Mouse (Mus musculus) gastrocnemius, adult 18-20 months (tissue): Measurements from ENCODE around the gene Fkbp15. TPM values are rescaled to one million over a fixed set of nuclear protein-coding genes. Genes with fewer than 3 reads are reported as not detected.
"Not testable (repeated sequence)": the region's sequence is repeated elsewhere in the genome, so short reads cannot be mapped to it uniquely, and the experiment has no call there.

ENCODE experiments used
- DNase-seq: peaks from one replicate; pipeline ENCODE4 v3.0.0; 2021; ENCODE audit warnings: low spot score
- total RNA-seq, 2 experiments: library from RNA; stranded (reverse); gene quantifications; 2 replicates each; pipeline ENCODE4 v1.2.3; 2021

The Fkbp15 gene
- total RNA-seq, 2 experiments from 2014 or later = 11.5 to 11.6 TPM

GRCm38 (mm10) chr4:62282969-62283368 is 77.4 kb downstream of the Fkbp15 start:
- no peak for DNase-seq

GRCm38 (mm10) chr4:62281319-62281718 is 79.0 kb downstream of the Fkbp15 start:
- DNase-seq = no peak

- DNase-seq = no peak
These were observed 82.3 kb downstream of the Fkbp15 start for GRCm38 (mm10) chr4:62278081-62278480.

- DNase-seq = no peak
These were observed 83.1 kb downstream of the Fkbp15 start for GRCm38 (mm10) chr4:62277222-62277621.

DNA sequence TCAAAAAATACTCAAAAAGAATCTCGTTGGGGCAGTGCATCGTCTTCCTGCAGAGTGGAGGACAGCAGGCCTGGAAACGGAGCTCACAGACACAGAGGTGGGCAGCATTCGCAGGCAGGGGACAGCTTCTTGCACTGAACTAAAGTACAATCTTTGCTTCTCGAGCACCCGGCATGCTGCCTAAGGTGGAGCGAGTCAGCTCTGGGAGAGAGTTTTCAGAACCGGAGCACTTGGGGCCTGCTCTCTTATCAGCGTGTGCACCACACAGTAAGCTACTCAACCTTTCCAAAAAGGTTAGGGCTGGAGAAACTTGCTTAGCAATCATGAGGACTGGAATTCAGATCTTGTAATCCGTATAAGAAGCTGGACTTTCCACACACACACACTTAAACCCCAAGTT is 83.7 kb downstream of the Fkbp15 start:
- no peak for DNase-seq

DNA sequence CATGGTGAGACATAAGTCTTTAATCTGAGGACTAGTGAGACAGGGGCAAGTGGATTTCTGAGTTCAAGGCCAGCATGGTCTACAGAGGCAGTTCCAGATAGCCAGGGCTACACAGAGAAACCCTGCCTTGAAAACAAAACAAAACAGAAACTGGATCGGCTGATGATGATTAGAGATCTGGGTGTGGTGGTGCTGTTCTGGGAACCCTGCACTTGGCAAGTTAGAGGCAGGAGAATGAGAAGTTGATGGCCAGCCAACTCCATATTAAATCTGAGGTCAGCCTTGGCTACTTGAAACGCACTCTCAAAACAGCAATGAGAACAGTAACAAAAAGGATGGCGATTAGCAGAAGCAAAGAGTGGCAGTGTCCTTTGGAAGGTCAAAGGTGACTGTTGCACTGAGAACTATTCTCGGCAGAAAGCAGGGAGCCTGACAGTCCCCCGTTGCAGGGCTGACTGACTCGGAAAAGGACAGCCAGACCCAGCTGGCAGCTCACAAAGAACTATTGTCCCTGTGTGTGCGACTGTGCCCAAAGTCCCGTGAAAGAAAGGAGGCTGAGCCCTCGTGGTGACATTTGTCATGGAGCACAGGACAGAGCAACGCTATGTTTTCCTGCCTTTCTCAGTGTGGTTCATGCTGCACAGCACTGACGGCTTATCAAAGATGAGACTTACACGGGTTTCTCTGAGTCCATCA is 85.4 kb downstream of the Fkbp15 start:
- peak; percentile 50 for DNase-seq

GRCm38 (mm10) chr4:62273916-62274315 is 86.4 kb downstream of the Fkbp15 start:
- no peak for DNase-seq

DNA sequence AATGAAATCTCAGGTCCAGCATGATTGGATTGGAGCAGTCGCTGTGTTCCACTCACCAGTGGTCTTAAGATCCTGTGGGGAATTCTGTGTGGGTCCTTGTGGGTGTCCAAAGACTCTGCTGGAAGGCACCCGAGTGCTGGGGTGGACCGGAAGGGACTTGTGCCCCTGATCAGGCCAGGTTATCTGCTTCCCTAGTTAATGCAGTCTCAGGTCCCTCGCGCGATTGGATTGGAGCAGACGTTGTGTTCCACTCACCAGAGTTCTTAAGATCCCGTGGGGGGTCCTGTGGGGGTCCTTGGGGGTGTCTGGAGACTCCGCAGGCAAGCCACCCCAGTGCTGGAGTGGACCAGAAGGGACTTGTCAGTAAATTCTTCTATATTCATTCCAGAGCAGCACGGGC is 87.7 kb downstream of the Fkbp15 start:
- DNase-seq = no peak

DNA sequence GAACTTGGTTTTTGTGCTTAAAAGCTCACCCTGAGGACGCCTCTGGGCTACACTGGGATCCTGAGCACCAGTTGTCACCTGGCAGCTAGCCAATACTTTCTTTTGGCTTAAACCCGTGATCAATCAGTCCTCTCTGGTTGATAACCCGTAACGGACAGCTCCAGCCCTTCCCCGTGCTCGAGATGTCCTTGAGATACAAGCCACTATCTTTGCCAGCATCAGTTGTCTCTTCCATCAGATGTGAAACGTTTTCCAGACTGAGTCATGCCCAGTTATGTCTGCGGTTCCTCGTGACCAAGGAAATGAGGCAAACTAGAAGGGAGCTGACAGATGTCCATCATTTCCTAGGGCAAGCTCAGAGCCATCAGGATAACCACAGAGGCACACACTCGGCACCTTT is 93.2 kb downstream of the Fkbp15 start:
- no peak for DNase-seq

- not testable (repeated sequence) for DNase-seq
These were observed 94.3 kb downstream of the Fkbp15 start for GRCm38 (mm10) chr4:62266016-62266415.

DNA sequence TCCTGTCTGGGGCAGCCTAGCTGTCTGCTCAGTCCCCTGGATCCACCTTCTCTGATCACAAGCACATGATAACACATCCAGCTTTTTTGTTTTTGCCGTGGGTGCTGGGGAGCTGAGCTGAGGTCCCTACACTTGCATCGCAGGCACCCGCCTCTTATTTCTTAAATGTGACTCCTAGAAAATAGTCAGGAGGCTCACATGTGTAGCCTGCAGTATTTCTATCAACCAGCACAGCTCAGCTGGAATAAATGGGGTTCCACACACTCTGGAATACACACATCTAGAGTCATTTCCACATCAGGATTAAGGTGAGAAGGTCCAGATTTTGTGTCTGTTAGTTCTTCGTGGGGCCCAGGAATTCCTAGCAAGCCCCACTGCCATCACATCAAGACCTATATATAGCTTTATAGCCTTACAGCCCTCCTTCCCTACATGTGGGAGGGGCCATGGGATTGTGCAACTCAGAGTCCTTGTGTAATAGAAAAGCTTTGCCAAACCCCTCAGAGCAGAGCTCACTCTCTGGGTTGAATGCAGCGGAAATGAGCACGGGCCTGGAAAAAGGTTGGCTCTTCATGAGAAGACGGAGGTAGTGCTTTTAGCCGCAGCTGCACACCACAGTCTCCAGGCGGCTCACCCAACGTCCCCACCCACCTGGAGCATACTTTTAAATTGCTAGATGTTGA is 95.1 kb downstream of the Fkbp15 start:
- peak; percentile 20 for DNase-seq

DNA sequence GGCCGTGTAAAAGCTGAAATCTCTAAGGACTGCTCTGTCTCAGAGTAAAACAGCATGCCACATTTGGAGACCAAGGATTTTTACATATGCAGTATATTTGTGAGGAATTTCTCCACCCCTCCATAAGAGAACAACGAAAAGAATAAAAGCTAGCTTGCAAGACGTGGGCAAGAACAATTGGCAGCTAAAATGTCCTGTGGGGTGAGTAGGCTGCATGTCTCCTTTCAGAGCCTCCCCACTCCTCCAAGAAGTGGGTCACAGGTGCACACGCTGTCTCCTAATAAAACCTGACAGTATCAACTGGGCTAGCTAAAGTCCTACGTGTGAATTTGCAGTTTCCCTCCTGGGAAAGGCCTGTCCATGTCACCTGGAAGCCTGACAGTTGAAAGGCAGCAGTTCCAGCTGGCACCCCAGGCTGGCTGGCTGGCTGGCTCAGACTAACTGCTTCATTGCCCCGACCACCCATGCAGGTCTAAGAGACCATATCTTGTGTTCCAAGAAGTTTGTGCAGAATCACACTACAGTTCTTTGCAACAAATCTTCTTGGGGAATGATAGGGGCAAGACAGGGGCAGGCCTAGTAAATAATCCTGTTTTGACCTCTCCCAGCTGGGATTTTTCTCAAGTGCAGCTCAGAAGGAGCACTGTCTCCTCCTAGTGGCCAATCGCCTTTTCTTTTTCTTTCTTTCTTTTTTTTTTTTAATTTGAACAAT is 97.1 kb downstream of the Fkbp15 start:
- peak; percentile 38 for DNase-seq

DNA sequence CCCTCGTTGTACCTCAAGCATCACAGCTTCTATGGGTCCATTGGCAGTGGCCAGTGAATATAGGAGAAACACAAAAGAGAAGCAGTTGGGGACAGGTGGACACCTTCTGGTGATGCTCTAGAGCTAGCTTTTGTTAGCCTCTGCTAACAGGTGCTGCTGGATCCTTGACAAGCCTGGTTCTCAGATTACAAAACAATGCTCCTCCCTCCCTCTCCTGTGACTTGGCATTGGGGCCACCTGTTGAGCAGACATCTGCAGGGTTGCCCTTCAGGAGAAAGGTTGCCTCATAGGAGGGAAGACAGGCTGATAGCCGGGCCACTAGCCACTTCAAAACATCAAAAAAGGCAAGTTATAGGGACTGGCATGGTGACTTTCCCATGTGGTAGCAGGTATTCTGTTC is 98.1 kb downstream of the Fkbp15 start, which contains the start of gene Slc31a2:
Gene Slc31a2 (plus strand): TSS at position 287 of the 400 bp plus-strand sequence.
- no peak for DNase-seq

DNA sequence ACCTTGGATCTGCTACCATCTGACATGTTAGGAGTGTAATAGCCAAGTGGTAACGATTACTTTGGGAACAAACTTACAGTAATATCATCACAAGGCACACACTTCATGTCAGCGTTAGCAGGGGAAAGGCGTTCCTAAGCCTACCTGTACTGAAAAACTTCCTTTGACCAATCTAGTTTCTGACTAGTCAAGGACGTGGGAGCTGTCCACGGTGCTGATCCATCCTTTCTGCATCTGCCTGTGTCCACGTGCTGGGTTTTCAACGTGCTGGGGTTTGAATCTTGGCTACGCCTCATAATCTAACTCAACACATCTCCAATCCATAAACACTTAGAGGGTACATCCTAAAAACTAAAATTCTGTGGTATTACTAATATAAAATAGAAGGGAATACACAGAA is 103.4 kb downstream of the Fkbp15 start:
- DNase-seq = no peak

GRCm38 (mm10) chr4:62254551-62254950 is 105.8 kb downstream of the Fkbp15 start:
- no peak for DNase-seq

GRCm38 (mm10) chr4:62251776-62252175 is 108.6 kb downstream of the Fkbp15 start:
- no peak for DNase-seq

DNA sequence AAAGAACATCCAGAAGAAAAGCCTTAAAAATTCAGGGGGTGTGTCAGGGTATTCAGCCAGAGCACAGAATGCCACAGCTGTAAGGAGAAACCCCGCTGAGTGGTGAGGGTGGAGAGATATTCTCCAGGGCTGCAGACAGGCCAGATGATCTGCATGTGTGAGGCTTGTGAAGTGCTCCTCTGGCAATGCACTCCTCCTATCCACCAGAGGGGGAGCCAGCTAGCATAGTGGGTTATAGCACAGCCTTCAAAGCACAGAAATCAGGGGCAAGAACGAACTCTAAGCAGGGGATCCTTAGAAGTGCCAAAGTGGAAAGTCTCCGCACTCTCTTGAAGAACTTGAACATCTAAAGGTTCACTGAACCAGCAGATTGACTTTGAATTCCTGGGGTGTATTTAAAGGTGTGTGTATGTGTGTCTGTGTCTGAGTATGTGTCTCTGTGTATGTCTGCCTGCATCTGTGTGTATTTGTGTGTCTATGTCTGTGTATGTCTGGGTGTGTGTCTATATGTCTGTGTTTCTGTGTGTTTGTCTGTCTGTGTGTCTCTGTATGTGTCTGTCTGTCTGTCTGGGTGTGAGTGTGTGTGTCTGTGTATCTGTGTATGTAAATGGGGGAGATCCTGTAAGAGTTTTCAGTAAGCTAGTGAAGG is 109.3 kb downstream of the Fkbp15 start:
- no peak for DNase-seq

Other genes starting within 250 kb of the Fkbp15 start
- gene Mup21, start 209.7 kb downstream of the Fkbp15 start, total RNA-seq = not detected
- gene Zfp37, start 129.5 kb downstream of the Fkbp15 start, total RNA-seq = 1 to 10 TPM in 1 of 2 experiments, under 1 TPM in 1; 0.82 to 1.3 TPM
- gene Slc31a2, start 98.0 kb downstream of the Fkbp15 start, total RNA-seq = 1 to 10 TPM; 5.3 to 6.2 TPM
- 1 to 10 TPM; 8.5 to 9.7 TPM for gene Slc31a1, start 179 bp upstream of the Fkbp15 start, total RNA-seq
- 10 to 100 TPM; 50.0 to 51.6 TPM for gene Cdc26, start 48.1 kb upstream of the Fkbp15 start, total RNA-seq
- 10 to 100 TPM; 16.1 to 17.3 TPM for gene Prpf4, start 48.2 kb upstream of the Fkbp15 start, total RNA-seq
- gene Rnf183, start 74.7 kb upstream of the Fkbp15 start, total RNA-seq = not detected
- gene Wdr31, start 110.3 kb upstream of the Fkbp15 start, total RNA-seq = under 1 TPM; 0.25 to 0.64 TPM
- not detected for gene Bspry, start 119.5 kb upstream of the Fkbp15 start, total RNA-seq
- gene Hdhd3, start 142.9 kb upstream of the Fkbp15 start, total RNA-seq = 1 to 10 TPM; 1.1 to 1.3 TPM
- 10 to 100 TPM; 29.5 to 32.4 TPM for gene Alad, start 159.4 kb upstream of the Fkbp15 start, total RNA-seq
- gene Pole3, start 164.5 kb upstream of the Fkbp15 start, total RNA-seq = 10 to 100 TPM; 14.4 to 14.8 TPM
- gene 4933430I17Rik, start 164.8 kb upstream of the Fkbp15 start, total RNA-seq = under 1 TPM in 1 of 2 experiments, not detected in 1; 0.11 TPM
- 1 to 10 TPM; 7.4 to 9.3 TPM for gene Rgs3, start 199.3 kb upstream of the Fkbp15 start, total RNA-seq